Mouse (Mus musculus): ENCODE measurements at regions not wholly inside any gene's neighbourhood (a gene's known extent, or its start where the extent isn't known, plus 50 kb on each side); places are given as distances from the start of the nearest gene placed in this dataset.

DNA sequence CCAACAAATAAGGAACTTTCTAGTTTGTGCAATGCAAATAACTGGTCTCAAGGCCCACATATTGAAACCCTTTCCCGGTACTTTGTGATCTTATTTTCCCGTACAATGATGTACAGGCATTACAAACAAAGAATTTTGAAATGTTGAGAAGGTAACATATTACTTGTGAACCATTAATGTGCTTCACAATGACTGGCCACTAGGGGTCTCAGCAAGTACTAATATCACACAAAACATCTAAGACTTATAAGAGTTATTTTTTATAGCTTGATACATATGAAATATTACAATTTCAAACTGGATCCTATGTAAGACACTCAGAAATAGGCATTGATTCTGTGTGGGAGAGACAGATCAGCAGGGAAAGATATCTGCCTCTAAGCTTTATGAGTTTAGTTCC lies 662.1 kb upstream of the Got2 start:
- TF ChIP-seq CTCF (IDR thresholded peaks at IDR 0.05) (peak; percentile 23), EP300 (IDR thresholded peaks at IDR 0.05) (no peak)
